Mouse (Mus musculus) forebrain, embryonic 13.5 days (tissue): Measurements from ENCODE around the gene Gm20388. TPM values are rescaled to one million over a fixed set of nuclear protein-coding genes. Genes with fewer than 3 reads are reported as not detected.
A peak's percentile ranks its signal among the peaks of the same experiment; 100 is the strongest.

ENCODE experiments used
- ATAC-seq: fragments of 200-750 bp; cut with Nextera tagmentation; 2 replicates; pipeline ENCODE4 v1.8.0; 2017
- H3K27ac ChIP-seq: fragments of 300-500 bp; sonication (generic); 2 replicates; pipeline ENCODE4 v1.5.1; 2015; ENCODE audit warnings: inconsistent platforms, mild to moderate bottlenecking, moderate library complexity
- H3K27me3 ChIP-seq: fragments of 300-500 bp; sonication (generic); 2 replicates; pipeline ENCODE4 v1.6.1; 2015; ENCODE audit warnings: mild to moderate bottlenecking, inconsistent platforms
- H3K36me3 ChIP-seq: fragments of 300-500 bp; sonication (generic); 2 replicates; pipeline ENCODE4 v1.6.1; 2015; ENCODE audit warnings: mild to moderate bottlenecking, inconsistent platforms; ENCODE audit not compliant: poor library complexity, severe bottlenecking
- H3K4me1 ChIP-seq: fragments of 300-500 bp; sonication (generic); 2 replicates; pipeline ENCODE4 v1.6.1; 2015; ENCODE audit warnings: inconsistent platforms
- H3K4me2 ChIP-seq: fragments of 300-500 bp; sonication (generic); 2 replicates; pipeline ENCODE4 v1.6.1; 2015; ENCODE audit warnings: inconsistent platforms, mild to moderate bottlenecking, moderate library complexity
- H3K4me3 ChIP-seq: fragments of 300-500 bp; sonication (generic); 2 replicates; pipeline ENCODE4 v1.5.1; 2015; ENCODE audit warnings: mild to moderate bottlenecking, inconsistent platforms
- H3K9ac ChIP-seq: fragments of 300-500 bp; sonication (generic); 2 replicates; pipeline ENCODE4 v1.6.1; 2015; ENCODE audit warnings: mild to moderate bottlenecking, inconsistent platforms
- H3K9me3 ChIP-seq: fragments of 300-500 bp; sonication (generic); replicated peaks from 2 replicates; pipeline ENCODE4 v1.6.1; 2016; ENCODE audit warnings: inconsistent platforms
- WGBS: fragments of 180-500 bp; shearing (Covaris S2); methylation state at CpG from one replicate; pipeline ENCODE4 v1.1.7; 2015; 5-methylcytosine and 5-hydroxymethylcytosine counted together
- polyA plus RNA-seq: library from polyadenylated mRNA; unstranded; fragments of >200 nt; fragmentation: Nextera tagmentation; extraction: Ambion mirVana; gene quantifications from 2 replicates; pipeline ENCODE4 v1.2.1, GENCODE M21; 2015

The Gm20388 gene
- polyA plus RNA-seq, 1 experiment from 2014 or later = 5.6 TPM

GRCm38 (mm10) chr8:120498926-120499605 lies 588.4 kb downstream of the Gm20388 start:
- 0 out of 2 replicates have a peak overlapping the region, but pooled peaks have one; percentile 1 for H3K4me3 ChIP-seq
- peak overlapping the region; percentile 60 for H3K9ac ChIP-seq
- ATAC-seq = no peak
- WGBS = 16% methylated on average over 9 of the region's 9 CpGs
- peak overlapping the region; percentile 76; the same call in 1 of the 2 replicates for H3K27ac ChIP-seq
- no peaks in the 10 kb centered on the region for H3K36me3 ChIP-seq
- H3K27me3 ChIP-seq = no peaks in the 10 kb centered on the region
- peak overlapping the region; percentile 53 for H3K4me2 ChIP-seq
- peaks cover 96% of the 10 kb centered on the region for H3K4me1 ChIP-seq
- no peaks in the 10 kb centered on the region for H3K9me3 ChIP-seq

- Histone ChIP-seq H3K27me3 (no peaks in the 10 kb centered on the region), H3K27ac (no peak overlapping the region), H3K9me3 (no peaks in the 10 kb centered on the region), H3K9ac (no peak overlapping the region), H3K4me1 (peaks cover 96% of the 10 kb centered on the region), H3K4me3 (no peak overlapping the region), H3K36me3 (no peaks in the 10 kb centered on the region), H3K4me2 (no peak overlapping the region)
- WGBS = 81% methylated on average over 8 of the region's 8 CpGs
- ATAC-seq = no peak
These were observed 590.1 kb downstream of the Gm20388 start for GRCm38 (mm10) chr8:120500701-120501261.

- Histone ChIP-seq H3K27ac (no peak overlapping the region), H3K9me3 (no peaks in the 10 kb centered on the region), H3K9ac (no peak overlapping the region), H3K27me3 (no peaks in the 10 kb centered on the region), H3K36me3 (no peaks in the 10 kb centered on the region), H3K4me2 (no peak overlapping the region), H3K4me3 (no peak overlapping the region), H3K4me1 (peaks cover 98% of the 10 kb centered on the region)
- WGBS = 88% methylated on average over 5 of the region's 5 CpGs
- ATAC-seq = no peak
These were observed 590.8 kb downstream of the Gm20388 start for GRCm38 (mm10) chr8:120501426-120501825.

- Histone ChIP-seq H3K9ac (no peak overlapping the region), H3K9me3 (no peaks in the 10 kb centered on the region), H3K4me3 (no peak overlapping the region), H3K4me2 (no peak overlapping the region), H3K27ac (no peak overlapping the region), H3K4me1 (peaks cover 98% of the 10 kb centered on the region), H3K36me3 (no peaks in the 10 kb centered on the region), H3K27me3 (no peaks in the 10 kb centered on the region)
- WGBS = 64% methylated on average over 5 of the region's 5 CpGs
- ATAC-seq = no peak
These were observed 591.8 kb downstream of the Gm20388 start for GRCm38 (mm10) chr8:120502428-120502827.

GRCm38 (mm10) chr8:120504251-120505081 lies 593.8 kb downstream of the Gm20388 start:
- Histone ChIP-seq H3K27ac (peak overlapping the region; percentile 93), H3K9ac (peak overlapping the region; percentile 64), H3K4me2 (peak overlapping the region; percentile 61), H3K4me3 (peak overlapping the region; percentile 24), H3K27me3 (no peaks in the 10 kb centered on the region), H3K36me3 (no peaks in the 10 kb centered on the region), H3K4me1 (peaks cover 98% of the 10 kb centered on the region), H3K9me3 (no peaks in the 10 kb centered on the region)
- 5% methylated on average over 15 of the region's 20 CpGs for WGBS
- ATAC-seq = peak; percentile 19; the same call in 1 of the 2 replicates

- Histone ChIP-seq H3K9me3 (no peaks in the 10 kb centered on the region), H3K4me3 (peak overlapping the region; percentile 24), H3K27me3 (no peaks in the 10 kb centered on the region), H3K36me3 (no peaks in the 10 kb centered on the region), H3K4me2 (peak overlapping the region; percentile 61), H3K27ac (peak overlapping the region; percentile 93), H3K9ac (peak overlapping the region; percentile 64), H3K4me1 (peaks cover 98% of the 10 kb centered on the region)
- ATAC-seq = peak; percentile 48; the same call in 1 of the 2 replicates
- WGBS = under 1% methylated on average over 19 of the region's 19 CpGs
These were observed 594.5 kb downstream of the Gm20388 start for GRCm38 (mm10) chr8:120505082-120505511.

- H3K4me1 ChIP-seq = peaks cover 98% of the 10 kb centered on the region
- H3K9me3 ChIP-seq = no peaks in the 10 kb centered on the region
- H3K27ac ChIP-seq = peak overlapping the region; percentile 93
- H3K36me3 ChIP-seq = no peaks in the 10 kb centered on the region
- peak overlapping the region; percentile 24 for H3K4me3 ChIP-seq
- no peak for ATAC-seq
- H3K9ac ChIP-seq = peak overlapping the region; percentile 64
- no peaks in the 10 kb centered on the region for H3K27me3 ChIP-seq
- H3K4me2 ChIP-seq = peak overlapping the region; percentile 61
- 4% methylated on average over 23 of the region's 23 CpGs for WGBS
These were observed 595.1 kb downstream of the Gm20388 start for GRCm38 (mm10) chr8:120505619-120506310.

GRCm38 (mm10) chr8:120506562-120506961 lies 595.9 kb downstream of the Gm20388 start:
- H3K36me3 ChIP-seq = no peaks in the 10 kb centered on the region
- no peaks in the 10 kb centered on the region for H3K9me3 ChIP-seq
- ATAC-seq = no peak
- H3K4me1 ChIP-seq = peaks cover 98% of the 10 kb centered on the region
- H3K27me3 ChIP-seq = no peaks in the 10 kb centered on the region
- WGBS = 47% methylated on average over 2 of the region's 2 CpGs
- no peak overlapping the region for H3K27ac ChIP-seq
- H3K4me2 ChIP-seq = peak overlapping the region; percentile 61
- H3K4me3 ChIP-seq = no peak overlapping the region
- H3K9ac ChIP-seq = peak overlapping the region; percentile 41; the same call in 1 of the 2 replicates

GRCm38 (mm10) chr8:120507290-120507689 lies 596.6 kb downstream of the Gm20388 start:
- H3K27me3 ChIP-seq = no peaks in the 10 kb centered on the region
- no peaks in the 10 kb centered on the region for H3K9me3 ChIP-seq
- 92% methylated on average over 9 of the region's 9 CpGs for WGBS
- no peak overlapping the region for H3K4me2 ChIP-seq
- peak overlapping the region; percentile 26; the same call in 1 of the 2 replicates for H3K9ac ChIP-seq
- H3K4me1 ChIP-seq = peaks cover 100% of the 10 kb centered on the region
- no peak for ATAC-seq
- no peaks in the 10 kb centered on the region for H3K36me3 ChIP-seq
- H3K4me3 ChIP-seq = no peak overlapping the region
- no peak overlapping the region for H3K27ac ChIP-seq

- Histone ChIP-seq H3K4me2 (peak overlapping the region; percentile 53), H3K9me3 (no peaks in the 10 kb centered on the region), H3K27me3 (no peaks in the 10 kb centered on the region), H3K27ac (peak overlapping the region; percentile 83), H3K4me3 (peak overlapping the region; percentile 15; the same call in 1 of the 2 replicates), H3K4me1 (peaks cover 100% of the 10 kb centered on the region), H3K9ac (peak overlapping the region; percentile 56), H3K36me3 (no peaks in the 10 kb centered on the region)
- WGBS = 3% methylated on average over 21 of the region's 21 CpGs
- peak; percentile 51 for ATAC-seq
These were observed 598.7 kb downstream of the Gm20388 start for GRCm38 (mm10) chr8:120509136-120510034.

GRCm38 (mm10) chr8:120510035-120510416 lies 599.4 kb downstream of the Gm20388 start:
- H3K27me3 ChIP-seq = no peaks in the 10 kb centered on the region
- H3K4me2 ChIP-seq = peak overlapping the region; percentile 53
- H3K36me3 ChIP-seq = no peaks in the 10 kb centered on the region
- no peak overlapping the region for H3K4me3 ChIP-seq
- ATAC-seq = no peak
- H3K27ac ChIP-seq = peak overlapping the region; percentile 83
- H3K9ac ChIP-seq = peak overlapping the region; percentile 56
- WGBS = 4% methylated on average over 6 of the region's 6 CpGs
- no peaks in the 10 kb centered on the region for H3K9me3 ChIP-seq
- peaks cover 100% of the 10 kb centered on the region for H3K4me1 ChIP-seq
